Mouse (Mus musculus) ES-E14 (cell line): ENCODE results near the gene Rasal1.

Experiments
- CHD2 ChIP-seq: IDR thresholded peaks from 2 replicates; pipeline ENCODE4 v1.6.1; 2014; ENCODE audit warnings: mild to moderate bottlenecking, low read depth, low read length, inconsistent platforms
- ZNF384 ChIP-seq: IDR thresholded peaks from 2 replicates; pipeline ENCODE4 v1.6.1; 2012; ENCODE audit warnings: low read depth, low read length, inconsistent platforms

- TF ChIP-seq ZNF384 (no peak), CHD2 (no peak)
Observed at GRCm38 (mm10) chr5:120652915-120653701, 4.5 kb downstream of the Rasal1 start.
